Mouse (Mus musculus) midbrain, embryonic 15.5 days (tissue): ENCODE results near the gene Mmp15. TPM values are rescaled to one million over a fixed set of nuclear protein-coding genes. Genes with fewer than 3 reads are reported as not detected.

Experiments
- ATAC-seq: fragments of 200-750 bp; cut with Nextera tagmentation; replicated peaks from 2 replicates; pipeline ENCODE4 v1.8.0; 2017; ENCODE audit warnings: moderate TSS enrichment
- H3K27ac ChIP-seq: fragments of 300-500 bp; sonication (generic); 2 replicates; pipeline ENCODE4 v1.5.1; 2015; ENCODE audit warnings: mild to moderate bottlenecking, inconsistent platforms
- H3K27me3 ChIP-seq: fragments of 300-500 bp; sonication (generic); replicated peaks from 2 replicates; pipeline ENCODE4 v1.6.1; 2015; ENCODE audit warnings: inconsistent platforms
- H3K36me3 ChIP-seq: fragments of 300-500 bp; sonication (generic); replicated peaks from 2 replicates; pipeline ENCODE4 v1.6.1; 2015; ENCODE audit warnings: inconsistent platforms
- H3K4me1 ChIP-seq: fragments of 300-500 bp; sonication (generic); 2 replicates; pipeline ENCODE4 v1.6.1; 2015; ENCODE audit warnings: inconsistent platforms
- H3K4me2 ChIP-seq: fragments of 300-500 bp; sonication (generic); 2 replicates; pipeline ENCODE4 v1.6.1; 2015; ENCODE audit warnings: inconsistent platforms, mild to moderate bottlenecking, moderate library complexity
- H3K4me3 ChIP-seq: fragments of 300-500 bp; sonication (generic); 2 replicates; pipeline ENCODE4 v1.5.1; 2015; ENCODE audit warnings: mild to moderate bottlenecking, inconsistent platforms
- H3K9ac ChIP-seq: fragments of 300-500 bp; sonication (generic); 2 replicates; pipeline ENCODE4 v1.6.1; 2015; ENCODE audit warnings: mild to moderate bottlenecking, inconsistent platforms
- H3K9me3 ChIP-seq: fragments of 300-500 bp; sonication (generic); 2 replicates; pipeline ENCODE4 v1.6.1; 2016; ENCODE audit warnings: inconsistent platforms
- WGBS: fragments of 180-500 bp; shearing (Covaris S2); methylation state at CpG from one replicate; pipeline ENCODE4 v1.1.7; 2015; ENCODE audit warnings: mixed read lengths; 5-methylcytosine and 5-hydroxymethylcytosine counted together
- polyA plus RNA-seq: library from polyadenylated mRNA; unstranded; fragments of >200 nt; fragmentation: Nextera tagmentation; extraction: Ambion mirVana; gene quantifications from 2 replicates; pipeline ENCODE4 v1.2.1, GENCODE M21; 2015

Mmp15 gene
- polyA plus RNA-seq = 18.1 and 18.7 TPM in 2 replicates

DNA sequence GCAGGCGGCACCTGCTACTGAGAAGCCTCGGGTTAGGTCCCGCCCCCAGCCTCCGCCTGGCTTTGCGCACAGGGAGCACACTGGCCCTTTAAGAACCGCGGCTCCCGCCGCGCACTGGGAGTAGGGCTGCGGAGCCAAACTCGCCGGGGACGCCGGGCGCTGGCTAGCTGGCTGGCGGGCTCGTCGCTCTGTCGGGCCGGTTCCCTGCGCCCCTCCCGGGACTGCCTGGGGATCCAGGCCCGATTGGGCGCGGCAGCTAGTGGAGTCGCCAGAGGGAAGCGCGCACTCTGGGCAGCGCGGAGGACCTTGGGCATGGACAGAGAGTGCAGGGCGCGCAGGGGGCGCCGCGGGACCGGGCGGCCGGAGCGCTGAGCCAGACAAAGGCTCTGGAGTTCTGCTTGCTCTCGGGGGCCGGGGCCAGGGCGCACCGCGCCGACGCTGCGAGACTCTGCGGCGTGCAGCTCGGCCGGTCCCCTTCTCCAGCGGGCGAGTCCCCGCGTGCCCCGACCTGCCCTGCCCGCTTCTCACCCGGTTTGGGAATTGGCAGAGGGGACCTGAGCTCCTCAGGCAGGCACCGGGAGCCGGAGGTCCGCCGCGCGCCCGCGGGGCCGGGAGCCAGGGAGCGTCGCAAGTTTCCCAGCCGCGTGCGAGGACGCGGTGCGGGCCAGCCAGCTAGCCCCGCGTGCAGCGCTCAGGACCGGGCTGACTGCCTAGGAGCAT lies at the start of gene Mmp15:
Gene Mmp15 (plus strand): TSS at position 118 of the 720 bp plus-strand sequence.
- H3K27me3 ChIP-seq = no peaks in the 10 kb centered on the region
- H3K27ac ChIP-seq = peak within 1 kb of the TSS; percentile 80
- WGBS = under 1% methylated on average over 70 of the region's 80 CpGs
- H3K9ac ChIP-seq = peak within 1 kb of the TSS; percentile 68
- peak within 1 kb of the TSS; percentile 84 for H3K4me3 ChIP-seq
- peaks cover 54% of the 10 kb centered on the region for H3K4me1 ChIP-seq
- H3K9me3 ChIP-seq = no peaks in the 10 kb centered on the region
- H3K4me2 ChIP-seq = peak within 1 kb of the TSS; percentile 95
- no peaks in the 10 kb centered on the region for H3K36me3 ChIP-seq
- peak; percentile 81 for ATAC-seq

DNA sequence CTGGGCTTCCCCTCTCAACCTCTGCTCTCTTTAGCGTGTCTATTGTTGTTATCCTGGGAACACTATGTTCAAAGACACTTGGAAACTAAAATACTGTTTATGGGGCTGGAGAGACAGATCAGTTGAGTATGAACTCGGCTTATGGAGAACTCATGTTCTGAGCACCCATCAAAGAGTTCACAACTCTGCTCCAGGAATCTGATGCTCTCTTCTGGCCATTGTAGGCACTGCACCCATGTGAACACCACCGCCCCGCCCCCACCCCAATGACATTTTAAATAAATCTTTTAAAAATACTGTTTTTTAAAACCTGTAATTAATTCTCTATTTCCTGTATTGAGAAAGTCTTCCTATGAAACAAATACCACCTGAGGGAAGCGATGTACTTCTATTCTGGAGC lies 49.7 kb upstream of the Mmp15 start:
- no peak overlapping the region for H3K9ac ChIP-seq
- H3K36me3 ChIP-seq = no peaks in the 10 kb centered on the region
- H3K9me3 ChIP-seq = no peaks in the 10 kb centered on the region
- H3K4me1 ChIP-seq = no peaks in the 10 kb centered on the region
- no peak overlapping the region for H3K4me3 ChIP-seq
- no peak for ATAC-seq
- H3K4me2 ChIP-seq = no peak overlapping the region
- H3K27ac ChIP-seq = no peak overlapping the region
- 27% methylated on average over 5 of the region's 5 CpGs for WGBS
- H3K27me3 ChIP-seq = no peaks in the 10 kb centered on the region

DNA sequence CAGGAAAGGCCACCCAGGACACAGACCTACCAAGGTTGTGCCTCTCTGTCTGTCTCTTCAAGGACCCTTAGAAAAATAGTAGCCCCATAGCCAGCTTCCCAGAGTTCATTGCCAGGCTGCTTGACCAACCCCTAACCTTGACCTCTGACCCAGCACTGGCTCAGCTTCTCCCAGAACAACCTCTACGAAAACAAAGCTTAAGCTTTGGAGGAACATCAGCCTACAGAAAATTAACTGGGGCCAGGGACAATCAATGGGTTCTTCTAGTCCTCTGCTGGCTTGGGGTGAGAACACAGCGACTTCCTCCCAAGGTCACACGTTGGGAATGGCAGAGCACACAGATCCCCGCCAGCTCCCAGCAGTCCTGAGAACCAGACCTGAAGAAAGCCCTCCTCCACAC lies 46.5 kb upstream of the Mmp15 start:
- WGBS = 79% methylated on average over 4 of the region's 4 CpGs
- no peak overlapping the region for H3K4me3 ChIP-seq
- H3K4me2 ChIP-seq = no peak overlapping the region
- ATAC-seq = no peak
- peaks cover 3% of the 10 kb centered on the region for H3K4me1 ChIP-seq
- H3K27ac ChIP-seq = no peak overlapping the region
- H3K9me3 ChIP-seq = no peaks in the 10 kb centered on the region
- H3K9ac ChIP-seq = no peak overlapping the region
- H3K36me3 ChIP-seq = no peaks in the 10 kb centered on the region
- no peaks in the 10 kb centered on the region for H3K27me3 ChIP-seq

DNA sequence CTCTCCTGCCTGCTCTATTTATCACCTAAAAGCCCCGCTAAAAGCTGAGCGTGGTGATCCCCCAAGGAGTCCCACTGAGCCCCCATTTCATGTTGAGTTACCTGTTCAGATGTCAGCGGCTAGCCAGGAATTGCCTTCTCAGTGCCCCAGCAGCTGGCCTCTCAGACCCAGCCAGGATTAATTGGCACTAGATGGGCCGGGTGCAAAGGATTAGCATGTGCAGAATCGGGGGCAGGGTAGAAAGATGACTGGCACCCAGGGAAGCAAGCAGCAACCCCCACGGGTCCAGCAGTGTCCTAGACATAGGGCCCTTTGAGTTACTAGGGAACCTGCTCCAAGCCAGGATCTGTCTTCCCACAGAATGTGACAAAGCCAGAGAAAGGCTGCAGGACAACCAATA lies 45.6 kb upstream of the Mmp15 start, which contains the start of gene Cngb1:
Gene Cngb1 (minus strand): TSS at position 155 of the 400 bp plus-strand sequence.
- Histone ChIP-seq H3K27ac (no peak within 1 kb of the TSS), H3K4me1 (peaks cover 8% of the 10 kb centered on the region), H3K27me3 (no peaks in the 10 kb centered on the region), H3K4me2 (no peak within 1 kb of the TSS), H3K4me3 (no peak within 1 kb of the TSS), H3K9me3 (no peaks in the 10 kb centered on the region), H3K9ac (no peak within 1 kb of the TSS), H3K36me3 (no peaks in the 10 kb centered on the region)
- no peak for ATAC-seq
- WGBS = 37% methylated on average over 6 of the region's 6 CpGs

DNA sequence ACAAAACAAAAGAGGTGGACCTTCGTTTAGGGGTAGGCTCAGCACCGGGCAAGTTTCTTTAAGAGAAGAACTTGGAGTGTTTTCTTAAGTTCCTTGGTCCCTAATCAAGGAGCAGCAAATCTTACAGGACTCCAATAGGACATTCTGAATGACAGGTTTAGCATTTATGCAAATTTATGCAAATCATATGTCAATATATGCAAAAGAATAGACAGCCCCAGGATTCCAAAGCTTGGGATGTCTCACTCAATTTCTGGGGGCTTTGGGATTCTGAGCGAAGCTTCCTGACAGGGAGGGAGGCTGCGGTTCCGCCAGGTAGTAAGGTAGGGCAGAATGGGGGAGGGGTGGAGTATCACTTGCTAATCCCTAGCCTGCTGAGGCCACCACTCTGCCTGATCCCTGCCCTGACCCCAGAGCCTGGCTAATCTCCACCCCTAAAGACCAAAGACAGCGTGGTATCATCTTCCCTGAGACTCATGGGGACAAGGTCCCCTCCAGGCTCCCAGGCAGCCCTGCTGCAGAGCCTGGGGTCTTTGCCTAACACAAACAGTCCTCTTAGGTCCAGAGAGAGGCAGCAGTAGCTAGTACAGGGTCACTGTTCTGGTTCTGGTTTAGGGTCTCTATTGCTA lies 41.6 kb upstream of the Mmp15 start, which contains the start of gene Tepp:
Gene Tepp (plus strand): TSS at position 225 of the 629 bp plus-strand sequence.
- 17% methylated on average over 6 of the region's 6 CpGs for WGBS
- no peaks in the 10 kb centered on the region for H3K27me3 ChIP-seq
- H3K9me3 ChIP-seq = no peaks in the 10 kb centered on the region
- peak; percentile 50; the same call in 1 of the 2 replicates for ATAC-seq
- no peak within 1 kb of the TSS for H3K9ac ChIP-seq
- H3K4me2 ChIP-seq = no peak within 1 kb of the TSS
- no peak within 1 kb of the TSS for H3K4me3 ChIP-seq
- no peaks in the 10 kb centered on the region for H3K36me3 ChIP-seq
- 0 out of 2 replicates have a peak within 1 kb of the TSS, but pooled peaks have one; percentile 28 for H3K27ac ChIP-seq
- H3K4me1 ChIP-seq = peaks cover 8% of the 10 kb centered on the region

DNA sequence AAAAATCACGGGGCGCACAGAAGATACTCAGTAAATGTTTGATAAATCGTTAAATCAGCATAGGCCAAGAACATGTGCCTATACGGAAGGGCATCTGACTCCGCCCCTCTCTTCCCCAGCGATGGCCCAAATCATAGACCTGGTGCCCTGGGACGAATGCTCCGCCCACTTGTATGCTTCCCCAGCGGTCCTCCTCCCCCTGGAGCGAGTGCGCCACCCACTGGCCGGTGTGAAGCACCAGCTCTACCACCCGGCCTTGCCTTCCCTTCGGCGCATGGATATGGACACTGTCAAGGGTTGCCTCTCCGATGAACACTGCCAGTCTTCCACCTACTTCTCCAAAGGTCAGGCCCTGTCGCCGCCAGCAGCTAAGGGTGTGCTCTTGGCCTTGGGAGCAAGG lies 39.2 kb upstream of the Mmp15 start:
- H3K9ac ChIP-seq = no peak overlapping the region
- WGBS = 72% methylated on average over 18 of the region's 18 CpGs
- no peaks in the 10 kb centered on the region for H3K27me3 ChIP-seq
- ATAC-seq = no peak
- no peak overlapping the region for H3K4me3 ChIP-seq
- peaks cover 8% of the 10 kb centered on the region for H3K4me1 ChIP-seq
- no peaks in the 10 kb centered on the region for H3K36me3 ChIP-seq
- H3K4me2 ChIP-seq = no peak overlapping the region
- H3K27ac ChIP-seq = no peak overlapping the region
- no peaks in the 10 kb centered on the region for H3K9me3 ChIP-seq

DNA sequence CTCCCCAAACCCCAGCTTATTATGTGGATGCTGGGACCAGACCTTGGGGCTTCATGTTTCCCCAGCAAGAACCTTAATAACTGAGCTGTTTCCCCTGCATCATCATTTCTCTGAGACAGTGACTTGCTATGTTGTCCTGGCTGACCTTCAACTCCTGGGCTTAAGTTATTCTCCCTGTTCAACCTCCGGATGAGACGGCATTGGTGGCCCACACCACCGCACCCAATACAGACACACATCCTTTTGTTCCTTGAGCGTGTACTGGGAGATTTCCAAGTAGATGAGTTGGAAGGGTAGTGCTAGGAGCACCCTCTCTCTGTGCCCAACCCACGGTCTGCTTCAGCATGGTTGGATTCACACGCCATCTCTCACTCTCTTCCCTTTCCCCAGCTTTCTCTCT lies 38.2 kb upstream of the Mmp15 start:
- 91% methylated on average over 6 of the region's 6 CpGs for WGBS
- H3K4me3 ChIP-seq = no peak overlapping the region
- no peaks in the 10 kb centered on the region for H3K9me3 ChIP-seq
- H3K9ac ChIP-seq = no peak overlapping the region
- no peak for ATAC-seq
- H3K4me2 ChIP-seq = no peak overlapping the region
- H3K4me1 ChIP-seq = peaks cover 8% of the 10 kb centered on the region
- H3K36me3 ChIP-seq = no peaks in the 10 kb centered on the region
- H3K27ac ChIP-seq = no peak overlapping the region
- H3K27me3 ChIP-seq = no peaks in the 10 kb centered on the region

- WGBS = 78% methylated on average over 2 of the region's 2 CpGs
- no peaks in the 10 kb centered on the region for H3K27me3 ChIP-seq
- no peak for ATAC-seq
Observed at GRCm38 (mm10) chr8:95314707-95315106, 37.4 kb upstream of the Mmp15 start.

GRCm38 (mm10) chr8:95315350-95315749 lies 36.7 kb upstream of the Mmp15 start:
- Histone ChIP-seq H3K27me3 (no peaks in the 10 kb centered on the region), H3K4me2 (no peak overlapping the region), H3K36me3 (no peaks in the 10 kb centered on the region), H3K27ac (no peak overlapping the region), H3K4me3 (no peak overlapping the region), H3K4me1 (peaks cover 10% of the 10 kb centered on the region), H3K9me3 (no peaks in the 10 kb centered on the region), H3K9ac (no peak overlapping the region)
- ATAC-seq = no peak
- WGBS = 86% methylated on average over 1 of the region's 1 CpGs

More at GRCm38 (mm10) chr8:95314707-95315106, 37.4 kb upstream of the Mmp15 start:
- no peak overlapping the region for H3K9ac ChIP-seq
- H3K4me3 ChIP-seq = no peak overlapping the region
- no peaks in the 10 kb centered on the region for H3K9me3 ChIP-seq
- H3K36me3 ChIP-seq = no peaks in the 10 kb centered on the region
- H3K27ac ChIP-seq = no peak overlapping the region
- H3K4me1 ChIP-seq = peaks cover 8% of the 10 kb centered on the region
- H3K4me2 ChIP-seq = no peak overlapping the region

DNA sequence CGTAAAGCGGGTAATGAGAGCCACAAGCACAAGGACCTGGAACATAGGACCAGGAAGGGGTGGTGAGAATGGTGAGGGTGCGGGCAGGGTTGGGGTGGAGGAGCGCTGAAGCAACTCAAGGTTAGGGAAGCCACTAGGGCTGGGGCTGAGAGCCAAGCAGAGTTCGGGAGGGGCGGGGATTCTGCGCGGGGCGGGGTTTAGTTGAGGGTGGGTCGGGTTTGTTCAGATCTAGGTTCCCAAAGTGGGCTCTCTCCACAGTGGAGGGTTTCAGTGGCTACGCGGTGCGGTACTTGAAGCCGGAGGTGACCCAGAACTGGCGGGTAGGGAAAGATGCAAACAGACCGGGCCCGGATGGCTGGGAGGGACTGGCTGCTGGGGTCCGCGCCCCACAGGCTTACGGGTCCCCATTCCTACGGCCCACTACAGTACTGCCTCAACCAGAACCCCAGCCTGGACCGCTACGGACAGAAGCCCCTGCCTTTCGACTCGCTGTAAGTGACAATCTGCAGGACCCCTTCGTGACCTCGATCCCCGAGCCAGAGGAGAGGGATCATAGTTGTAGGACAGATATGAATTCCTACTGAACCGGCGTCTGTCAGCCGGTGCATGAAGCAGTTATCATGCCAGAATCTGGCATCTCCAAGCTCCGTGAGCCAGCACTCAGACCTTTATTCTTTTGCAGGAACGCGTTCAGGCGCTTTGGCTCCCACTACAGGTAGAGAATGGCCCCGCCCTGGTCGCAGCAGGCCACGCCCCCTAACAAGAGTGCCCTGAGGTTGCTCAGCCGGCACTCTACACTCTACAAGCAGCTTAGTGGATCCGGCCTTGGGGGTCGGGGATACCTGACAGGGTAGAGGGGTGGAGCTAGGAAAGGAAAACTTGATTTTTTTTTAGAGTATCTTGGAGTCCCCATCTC lies 31.6 kb upstream of the Mmp15 start:
- Histone ChIP-seq H3K27me3 (no peaks in the 10 kb centered on the region), H3K9me3 (no peaks in the 10 kb centered on the region), H3K4me3 (peak overlapping the region; percentile 41), H3K4me2 (peak overlapping the region; percentile 84), H3K9ac (peak overlapping the region; percentile 51), H3K27ac (0 out of 2 replicates have a peak overlapping the region, but pooled peaks have one; percentile 23), H3K36me3 (peaks cover 4% of the 10 kb centered on the region; the same call in 1 of the 2 replicates), H3K4me1 (peaks cover 12% of the 10 kb centered on the region)
- WGBS = 2% methylated on average over 41 of the region's 41 CpGs
- peak; percentile 74 for ATAC-seq

GRCm38 (mm10) chr8:95323201-95323600 lies 28.9 kb upstream of the Mmp15 start:
- no peak overlapping the region for H3K27ac ChIP-seq
- ATAC-seq = no peak
- no peaks in the 10 kb centered on the region for H3K9me3 ChIP-seq
- 90% methylated on average over 3 of the region's 3 CpGs for WGBS
- no peak overlapping the region for H3K4me3 ChIP-seq
- H3K4me2 ChIP-seq = no peak overlapping the region
- H3K27me3 ChIP-seq = no peaks in the 10 kb centered on the region
- peaks cover 24% of the 10 kb centered on the region for H3K4me1 ChIP-seq
- H3K9ac ChIP-seq = no peak overlapping the region
- peaks cover 20% of the 10 kb centered on the region for H3K36me3 ChIP-seq

- Histone ChIP-seq H3K36me3 (peaks cover 30% of the 10 kb centered on the region), H3K27ac (no peak overlapping the region), H3K4me2 (no peak overlapping the region)
Observed at GRCm38 (mm10) chr8:95324646-95325045, 27.4 kb upstream of the Mmp15 start.

More at GRCm38 (mm10) chr8:95324646-95325045, 27.4 kb upstream of the Mmp15 start:
- Histone ChIP-seq H3K4me3 (no peak overlapping the region), H3K9ac (no peak overlapping the region), H3K27me3 (no peaks in the 10 kb centered on the region), H3K4me1 (peaks cover 27% of the 10 kb centered on the region), H3K9me3 (no peaks in the 10 kb centered on the region)
- ATAC-seq = no peak
- WGBS = 35% methylated on average over 5 of the region's 5 CpGs
